Mouse (Mus musculus) ES-Bruce4 (cell line): ENCODE results near the gene Lrrc71. TPM values are rescaled to one million over a fixed set of nuclear protein-coding genes. Genes with fewer than 3 reads are reported as not detected.

Source experiments
- H3K27ac ChIP-seq: 2 replicates; pipeline ENCODE4 v1.5.1; 2012; ENCODE audit warnings: low read length, inconsistent platforms; ENCODE audit not compliant: insufficient read depth
- H3K27me3 ChIP-seq: 2 replicates; pipeline ENCODE4 v1.6.1; 2012; ENCODE audit warnings: mild to moderate bottlenecking, low read length, inconsistent platforms; ENCODE audit not compliant: control insufficient read depth, poor library complexity, insufficient read depth, severe bottlenecking
- H3K36me3 ChIP-seq: 2 replicates; pipeline ENCODE4 v1.6.1; 2012; ENCODE audit warnings: inconsistent platforms, mild to moderate bottlenecking, low read length, moderate library complexity; ENCODE audit not compliant: control insufficient read depth, poor library complexity, insufficient read depth, severe bottlenecking
- H3K4me1 ChIP-seq: one replicate; pipeline ENCODE4 v1.8.1; 2011; ENCODE audit warnings: low read length; ENCODE audit not compliant: control insufficient read depth, insufficient read depth
- H3K4me3 ChIP-seq: 2 replicates; pipeline ENCODE4 v1.5.1; 2011; ENCODE audit warnings: low read depth, mild to moderate bottlenecking, low read length
- H3K9ac ChIP-seq: 2 replicates; pipeline ENCODE4 v1.6.1; 2012; ENCODE audit warnings: low read depth, mild to moderate bottlenecking, inconsistent platforms; ENCODE audit not compliant: poor library complexity, severe bottlenecking
- H3K9me3 ChIP-seq: replicated peaks from 2 replicates; pipeline ENCODE4 v1.6.1; 2012; ENCODE audit warnings: mild to moderate bottlenecking, low read length, inconsistent platforms; ENCODE audit not compliant: control insufficient read depth, poor library complexity, insufficient read depth, severe bottlenecking
- CTCF ChIP-seq: IDR thresholded peaks from one replicate; pipeline ENCODE4 v1.8.1; 2011; ENCODE audit warnings: low read depth, low read length
- EP300 ChIP-seq: IDR thresholded peaks from 2 replicates; pipeline ENCODE4 v1.6.1; 2011; ENCODE audit warnings: low read depth, low read length; ENCODE audit not compliant: insufficient read depth
- POLR2A ChIP-seq: IDR thresholded peaks from one replicate; pipeline ENCODE4 v1.8.1; 2011; ENCODE audit warnings: low read length; ENCODE audit not compliant: insufficient read depth
- polyA plus RNA-seq: library from polyadenylated mRNA; stranded (reverse); fragments of >200 nt; gene quantifications from 2 replicates; pipeline ENCODE4 v1.2.4, GENCODE M21; 2011; ENCODE audit warnings: low read depth; ENCODE audit not compliant: missing spikeins, insufficient read depth, insufficient read length

Lrrc71 gene
- polyA plus RNA-seq, 1 experiment: not detected

- no peak overlapping the region for H3K9ac ChIP-seq
- no peaks in the 10 kb centered on the region for H3K4me1 ChIP-seq
- TF ChIP-seq POLR2A: no peak
- no peak for TF ChIP-seq EP300
- no peak for TF ChIP-seq CTCF
- H3K36me3 ChIP-seq: no peaks in the 10 kb centered on the region
- H3K27ac ChIP-seq: no peak overlapping the region
- no peak overlapping the region for H3K4me3 ChIP-seq
- H3K9me3 ChIP-seq: no peaks in the 10 kb centered on the region
- peaks cover 1% of the 10 kb centered on the region for H3K27me3 ChIP-seq
These were observed 17.3 kb upstream of the Lrrc71 start for GRCm38 (mm10) chr3:87765631-87766283.

- Histone ChIP-seq H3K9ac (no peak overlapping the region), H3K27ac (no peak overlapping the region), H3K36me3 (no peaks in the 10 kb centered on the region), H3K4me1 (no peaks in the 10 kb centered on the region), H3K4me3 (no peak overlapping the region), H3K9me3 (no peaks in the 10 kb centered on the region), H3K27me3 (peaks cover 1% of the 10 kb centered on the region)
- TF ChIP-seq POLR2A (no peak), EP300 (no peak), CTCF (no peak)
These were observed 16.7 kb upstream of the Lrrc71 start for GRCm38 (mm10) chr3:87765091-87765490.

GRCm38 (mm10) chr3:87764506-87764905 is 16.1 kb upstream of the Lrrc71 start:
- Histone ChIP-seq H3K36me3 (no peaks in the 10 kb centered on the region), H3K4me1 (no peaks in the 10 kb centered on the region), H3K9me3 (no peaks in the 10 kb centered on the region), H3K9ac (no peak overlapping the region), H3K4me3 (no peak overlapping the region), H3K27ac (no peak overlapping the region), H3K27me3 (peaks cover 1% of the 10 kb centered on the region)
- TF ChIP-seq EP300 (no peak), POLR2A (no peak), CTCF (no peak)

- no peaks in the 10 kb centered on the region for H3K9me3 ChIP-seq
- TF ChIP-seq POLR2A: no peak
- TF ChIP-seq EP300: no peak
- TF ChIP-seq CTCF: no peak
- no peak overlapping the region for H3K9ac ChIP-seq
- no peak overlapping the region for H3K27ac ChIP-seq
- H3K4me1 ChIP-seq: no peaks in the 10 kb centered on the region
- peaks cover under 1% of the 10 kb centered on the region for H3K27me3 ChIP-seq
- no peaks in the 10 kb centered on the region for H3K36me3 ChIP-seq
- H3K4me3 ChIP-seq: no peak overlapping the region; the same call in 1 of the 2 replicates
These were observed 15.4 kb upstream of the Lrrc71 start for GRCm38 (mm10) chr3:87763683-87764289.

- Histone ChIP-seq H3K4me1 (no peaks in the 10 kb centered on the region), H3K36me3 (no peaks in the 10 kb centered on the region), H3K27ac (no peak overlapping the region), H3K27me3 (no peaks in the 10 kb centered on the region), H3K9me3 (no peaks in the 10 kb centered on the region), H3K9ac (no peak overlapping the region), H3K4me3 (no peak overlapping the region)
- TF ChIP-seq EP300: no peak
- TF ChIP-seq POLR2A: no peak
- no peak for TF ChIP-seq CTCF
These were observed 14.8 kb upstream of the Lrrc71 start for GRCm38 (mm10) chr3:87763202-87763601.
